Mouse (Mus musculus): ENCODE measurements at regions not wholly inside any gene's neighbourhood (a gene's known extent, or its start where the extent isn't known, plus 50 kb on each side); places are given as distances from the start of the nearest gene placed in this dataset.

DNA sequence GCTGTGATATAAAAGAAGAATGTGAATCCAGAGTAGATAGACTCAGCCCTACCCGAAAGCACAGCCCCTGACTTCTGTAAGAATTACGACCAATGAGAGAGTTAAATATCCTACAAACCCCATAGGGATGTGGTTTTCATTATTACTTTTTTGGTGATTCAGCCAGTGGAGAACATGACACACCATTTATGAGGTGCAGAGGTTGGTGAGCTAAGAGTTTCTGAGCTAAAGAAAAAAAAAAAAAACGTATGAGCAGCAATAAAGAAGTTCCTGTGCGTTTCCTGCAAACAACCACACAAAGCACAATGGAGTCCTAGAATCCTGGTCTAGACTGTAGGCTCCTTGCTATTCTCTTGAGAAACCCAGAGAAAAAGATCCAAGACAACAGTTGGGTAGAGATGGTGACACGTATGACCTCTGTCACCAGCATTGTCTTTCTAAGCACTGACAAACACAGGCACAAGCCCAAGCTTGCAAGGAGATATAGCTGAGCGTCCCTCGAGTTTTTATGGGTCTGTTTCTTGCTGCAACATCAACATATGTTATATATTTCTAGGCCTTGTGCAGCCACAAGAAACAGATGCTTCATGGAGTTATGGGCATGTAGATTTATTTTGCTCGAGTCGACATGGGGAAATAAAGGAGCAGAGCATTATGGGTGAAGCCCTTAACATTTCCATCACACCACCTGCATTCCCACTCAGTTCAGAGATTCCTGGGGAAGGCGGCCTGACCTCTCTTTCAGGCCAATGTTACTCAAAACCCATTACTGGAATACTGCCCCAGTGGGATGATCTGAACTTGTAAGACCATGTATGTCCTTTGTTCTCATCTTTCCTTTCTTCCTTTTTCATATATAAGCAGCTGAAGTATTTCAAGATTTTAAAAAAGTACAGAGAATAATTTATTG is 263.1 kb upstream of the Lyplal1 start:
- DNase-seq (ENCODE audit: low spot score) (peak; percentile 44), ATAC-seq (replicated peaks; ENCODE audit: low FRiP score, low read depth) (no peak)
- Histone ChIP-seq H3K9ac (ENCODE audit: low read depth, low read length) (no peak overlapping the region), H3K4me3 (replicated peaks; ENCODE audit: low read depth, low read length) (no peak overlapping the region), H3K9me3 (replicated peaks; ENCODE audit: low read length) (no peaks in the 10 kb centered on the region), H3K27ac (no peak overlapping the region), H3K36me3 (ENCODE audit: insufficient read depth, low read length) (no peaks in the 10 kb centered on the region), H3K4me2 (ENCODE audit: low read length) (no peak overlapping the region), H3K27me3 (ENCODE audit: insufficient read depth, low read length) (no peaks in the 10 kb centered on the region), H3K4me1 (replicated peaks; ENCODE audit: insufficient read depth, low read length) (no peaks in the 10 kb centered on the region)
- no peak for TF ChIP-seq CTCF (IDR thresholded peaks at IDR 0.05; ENCODE audit: low read depth)
- 56% methylated on average over 10 of the region's 10 CpGs for WGBS

DNA sequence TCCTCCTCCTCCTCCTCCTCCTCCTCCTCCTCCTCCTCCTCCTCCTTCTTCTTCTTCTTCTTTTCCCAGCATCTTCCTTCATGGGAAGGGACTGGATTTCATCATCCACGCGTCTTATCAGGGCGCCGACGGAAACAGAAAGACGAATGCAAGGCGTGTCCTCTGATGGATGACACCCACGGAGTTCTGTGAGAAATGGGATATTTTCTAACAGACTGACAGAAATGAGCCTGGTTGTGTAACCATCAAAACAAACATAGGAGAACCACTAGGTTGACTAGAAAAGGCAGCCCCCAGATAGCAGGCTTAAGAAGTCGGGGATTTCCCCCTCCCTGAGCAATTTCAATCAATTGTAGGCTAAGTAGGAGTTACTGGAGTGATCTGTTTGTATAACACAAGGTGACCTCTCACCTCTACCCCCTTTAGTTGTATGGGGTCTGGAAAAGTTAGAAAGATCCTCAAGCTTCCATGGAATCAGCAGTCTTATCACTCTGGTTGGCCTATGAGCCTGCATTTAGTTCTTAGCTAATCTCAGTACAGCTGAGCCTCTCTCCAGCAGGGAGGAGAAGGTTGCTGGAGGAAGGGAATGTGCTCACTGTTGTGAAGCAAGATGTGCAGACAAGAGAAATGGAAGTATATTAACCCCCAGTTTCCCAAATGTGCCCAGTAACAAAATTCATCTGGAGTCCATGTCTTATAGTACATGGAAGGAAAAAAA is 260.0 kb upstream of the Lyplal1 start:
- no peak overlapping the region for H3K4me3 ChIP-seq (replicated peaks; ENCODE audit: low read depth, low read length)
- 82% methylated on average over 9 of the region's 9 CpGs for WGBS
- no peaks in the 10 kb centered on the region for H3K4me1 ChIP-seq (replicated peaks; ENCODE audit: insufficient read depth, low read length)
- H3K27ac ChIP-seq, result no peak overlapping the region
- no peak for DNase-seq (ENCODE audit: low spot score)
- H3K36me3 ChIP-seq (ENCODE audit: insufficient read depth, low read length), result no peaks in the 10 kb centered on the region
- no peak overlapping the region for H3K4me2 ChIP-seq (ENCODE audit: low read length)
- no peak overlapping the region for H3K9ac ChIP-seq (ENCODE audit: low read depth, low read length)
- TF ChIP-seq CTCF (IDR thresholded peaks at IDR 0.05; ENCODE audit: low read depth), result no peak
- no peaks in the 10 kb centered on the region for H3K27me3 ChIP-seq (ENCODE audit: insufficient read depth, low read length)
- H3K9me3 ChIP-seq (replicated peaks; ENCODE audit: low read length), result no peaks in the 10 kb centered on the region
- no peak for ATAC-seq (replicated peaks; ENCODE audit: low FRiP score, low read depth)

- ATAC-seq (replicated peaks; ENCODE audit: low FRiP score, low read depth) (no peak), DNase-seq (ENCODE audit: low spot score) (no peak)
- Histone ChIP-seq H3K9me3 (replicated peaks; ENCODE audit: low read length) (no peaks in the 10 kb centered on the region), H3K4me2 (ENCODE audit: low read length) (no peak overlapping the region), H3K9ac (ENCODE audit: low read depth, low read length) (no peak overlapping the region), H3K27ac (no peak overlapping the region), H3K4me3 (replicated peaks; ENCODE audit: low read depth, low read length) (no peak overlapping the region), H3K27me3 (ENCODE audit: insufficient read depth, low read length) (no peaks in the 10 kb centered on the region), H3K36me3 (ENCODE audit: insufficient read depth, low read length) (no peaks in the 10 kb centered on the region), H3K4me1 (replicated peaks; ENCODE audit: insufficient read depth, low read length) (no peaks in the 10 kb centered on the region)
- 64% methylated on average over 9 of the region's 9 CpGs for WGBS
- TF ChIP-seq CTCF (IDR thresholded peaks at IDR 0.05; ENCODE audit: low read depth), result no peak
Observed at GRCm38 (mm10) chr1:186374009-186374649, 257.0 kb upstream of the Lyplal1 start.

DNA sequence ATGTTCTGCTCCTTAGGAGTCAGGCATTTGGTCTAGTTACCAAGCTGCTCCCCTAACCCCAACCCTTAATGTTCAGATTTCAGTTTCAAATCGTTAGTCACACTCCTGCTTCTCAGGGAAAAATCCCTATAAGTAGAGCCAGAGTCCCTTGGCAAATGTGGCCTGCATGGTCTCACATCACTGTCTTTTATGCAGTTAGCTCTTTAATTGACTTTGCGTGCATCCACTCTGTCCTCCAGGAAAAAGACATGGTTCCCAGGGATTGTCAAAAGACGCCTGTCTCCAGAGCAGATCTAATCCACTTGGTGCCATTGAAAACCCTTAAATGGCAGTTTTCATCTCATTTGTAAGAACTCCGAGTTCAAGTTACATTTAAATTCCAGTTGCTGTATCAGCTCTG is 256.3 kb upstream of the Lyplal1 start:
- WGBS, result 50% methylated on average over 4 of the region's 4 CpGs
- no peak for ATAC-seq (replicated peaks; ENCODE audit: low FRiP score, low read depth)

GRCm38 (mm10) chr1:186372770-186373353 is 255.8 kb upstream of the Lyplal1 start:
- Histone ChIP-seq H3K4me3 (replicated peaks; ENCODE audit: low read depth, low read length) (no peak overlapping the region), H3K9me3 (replicated peaks; ENCODE audit: low read length) (no peaks in the 10 kb centered on the region), H3K27me3 (ENCODE audit: insufficient read depth, low read length) (no peaks in the 10 kb centered on the region), H3K4me2 (ENCODE audit: low read length) (no peak overlapping the region), H3K27ac (no peak overlapping the region), H3K9ac (ENCODE audit: low read depth, low read length) (no peak overlapping the region), H3K36me3 (ENCODE audit: insufficient read depth, low read length) (no peaks in the 10 kb centered on the region), H3K4me1 (replicated peaks; ENCODE audit: insufficient read depth, low read length) (no peaks in the 10 kb centered on the region)
- DNase-seq (ENCODE audit: low spot score), result no peak
- ATAC-seq (replicated peaks; ENCODE audit: low FRiP score, low read depth), result no peak
- TF ChIP-seq CTCF (IDR thresholded peaks at IDR 0.05; ENCODE audit: low read depth), result no peak
- 100% methylated on average over 2 of the region's 2 CpGs for WGBS

More for the DNA sequence above, 256.3 kb upstream of the Lyplal1 start:
- Histone ChIP-seq H3K27ac (no peak overlapping the region), H3K4me2 (ENCODE audit: low read length) (no peak overlapping the region), H3K4me1 (replicated peaks; ENCODE audit: insufficient read depth, low read length) (no peaks in the 10 kb centered on the region), H3K4me3 (replicated peaks; ENCODE audit: low read depth, low read length) (no peak overlapping the region), H3K27me3 (ENCODE audit: insufficient read depth, low read length) (no peaks in the 10 kb centered on the region), H3K36me3 (ENCODE audit: insufficient read depth, low read length) (no peaks in the 10 kb centered on the region), H3K9me3 (replicated peaks; ENCODE audit: low read length) (no peaks in the 10 kb centered on the region), H3K9ac (ENCODE audit: low read depth, low read length) (no peak overlapping the region)
- DNase-seq (ENCODE audit: low spot score), result no peak
- no peak for TF ChIP-seq CTCF (IDR thresholded peaks at IDR 0.05; ENCODE audit: low read depth)

DNA sequence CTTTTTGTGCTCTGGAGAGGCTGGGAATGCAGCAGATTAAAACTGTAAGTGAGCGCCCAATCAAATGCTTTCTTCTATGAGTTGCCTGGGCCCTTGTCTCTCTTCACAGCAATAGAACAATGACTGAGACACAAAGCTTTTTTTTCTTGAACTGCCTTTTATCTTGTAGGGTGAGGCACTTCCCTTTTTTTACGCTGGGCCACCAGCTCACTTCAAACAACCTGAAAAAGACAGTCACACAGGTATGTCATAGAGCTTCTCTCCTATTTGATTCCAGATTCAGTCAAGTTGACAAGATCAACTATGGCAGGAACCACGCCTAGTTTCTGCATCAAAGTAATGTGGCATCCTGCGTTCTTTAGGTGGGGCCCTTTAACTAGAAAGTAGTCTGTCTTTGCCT is 246.2 kb upstream of the Lyplal1 start:
- Histone ChIP-seq H3K27me3 (ENCODE audit: insufficient read depth, low read length) (no peaks in the 10 kb centered on the region), H3K9me3 (replicated peaks; ENCODE audit: low read length) (no peaks in the 10 kb centered on the region), H3K4me3 (replicated peaks; ENCODE audit: low read depth, low read length) (no peak overlapping the region), H3K4me1 (replicated peaks; ENCODE audit: insufficient read depth, low read length) (no peaks in the 10 kb centered on the region; the same call in 1 of the 2 replicates), H3K9ac (ENCODE audit: low read depth, low read length) (no peak overlapping the region), H3K4me2 (ENCODE audit: low read length) (no peak overlapping the region), H3K27ac (no peak overlapping the region), H3K36me3 (ENCODE audit: insufficient read depth, low read length) (no peaks in the 10 kb centered on the region)
- DNase-seq (ENCODE audit: low spot score) (no peak), ATAC-seq (replicated peaks; ENCODE audit: low FRiP score, low read depth) (no peak)
- no peak for TF ChIP-seq CTCF (IDR thresholded peaks at IDR 0.05; ENCODE audit: low read depth)
- 92% methylated on average over 4 of the region's 4 CpGs for WGBS

Data from kidney, postnatal 0 days (tissue).